Mouse (Mus musculus): Measurements from ENCODE around the gene Adamts4.

DNA sequence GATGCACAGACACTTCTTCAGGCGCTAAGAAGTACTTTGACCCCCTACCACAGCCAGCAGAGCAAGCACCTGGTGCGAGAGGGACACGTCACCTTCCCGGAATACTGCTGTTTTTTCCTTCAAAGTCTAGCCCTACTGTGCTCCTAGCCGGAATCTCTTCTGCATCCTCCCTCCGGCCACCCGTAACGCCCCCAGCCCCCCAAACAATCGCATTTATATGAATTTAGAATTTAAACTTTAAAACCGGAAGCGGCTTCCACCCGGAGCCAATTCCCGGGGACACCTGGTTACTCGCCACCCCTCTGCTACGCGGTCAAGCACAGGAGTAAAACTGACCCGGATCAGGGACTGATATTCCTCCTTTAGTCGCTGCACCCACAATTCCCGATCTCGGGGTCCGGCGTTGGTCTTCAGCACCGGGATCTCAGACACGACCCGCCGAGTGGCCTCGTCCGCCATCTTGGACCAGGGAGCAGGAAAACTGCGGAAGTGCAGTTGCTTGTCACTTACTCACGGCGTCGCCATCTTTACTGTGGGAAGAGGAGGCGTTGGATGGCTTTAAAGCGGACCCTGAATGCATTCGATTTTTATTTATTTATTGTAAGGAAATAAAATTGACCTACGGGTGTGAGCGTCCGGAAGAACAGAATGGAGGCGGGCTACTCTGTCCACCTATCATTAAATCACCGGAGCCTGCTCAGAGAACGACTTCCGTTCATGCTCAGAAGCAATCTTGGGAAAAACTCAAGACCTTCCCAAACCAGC is 44.3 kb downstream of the Adamts4 start, which contains the start of gene Ufc1:
- no peak; the same call in 1 of the 2 replicates for TF ChIP-seq CTCF (IDR thresholded peaks at IDR 0.05; ENCODE audit: borderline replicate concordance, insufficient read depth, low read depth, low read length)
- TF ChIP-seq POLR2A (IDR thresholded peaks at IDR 0.05; ENCODE audit: borderline replicate concordance, insufficient read depth, low read length): peak; percentile 33; the same call in 1 of the 2 replicates

Measured in cerebellum, adult 2 months (tissue).